Mouse (Mus musculus) kidney, adult 2 months (tissue): ENCODE results near the gene Creb5.

Experiments
- CTCF ChIP-seq: fragments of 200-500 bp; conservative IDR thresholded peaks from 2 replicates; pipeline ENCODE4 v1.5.1; 2011; ENCODE audit warnings: low read depth, mild to moderate bottlenecking, control low read depth, low read length, moderate library complexity, mixed read lengths; ENCODE audit not compliant: insufficient read depth, insufficient read length
- POLR2A ChIP-seq: fragments of 200-500 bp; IDR thresholded peaks from one replicate; pipeline ENCODE4 v1.6.1; 2011; ENCODE audit warnings: low read depth, low read length, control low read depth

- TF ChIP-seq CTCF: no peak
- TF ChIP-seq POLR2A: no peak
Observed at GRCm38 (mm10) chr6:53615440-53616211, 328.6 kb downstream of the Creb5 start.
